Mouse (Mus musculus) myocyte (in vitro differentiated cells): ENCODE data around the gene Tmem207. TPM values are rescaled to one million over a fixed set of nuclear protein-coding genes. Genes with fewer than 3 reads are reported as not detected.

Experiments
- H3K27me3 ChIP-seq: one replicate; pipeline ENCODE4 v1.6.1; 2011; ENCODE audit not compliant: control insufficient read depth, insufficient read depth, insufficient read length
- H3K36me3 ChIP-seq: one replicate; pipeline ENCODE4 v1.6.1; 2011; ENCODE audit not compliant: control insufficient read depth, insufficient read depth
- H3K4me2 ChIP-seq: one replicate; pipeline ENCODE4 v1.6.1; 2011; ENCODE audit warnings: low read depth, control low read depth
- H3K4me3 ChIP-seq: one replicate; pipeline ENCODE4 v1.5.1; 2011; ENCODE audit warnings: mild to moderate bottlenecking, control low read depth, moderate library complexity
- H3K79me2 ChIP-seq: one replicate; pipeline ENCODE4 v1.6.1; 2011; ENCODE audit not compliant: control insufficient read depth, insufficient read depth
- H3ac ChIP-seq: one replicate; pipeline ENCODE4 v1.6.1; 2011; ENCODE audit not compliant: control insufficient read depth, insufficient read length
- CEBPB ChIP-seq: IDR thresholded peaks from 2 replicates; pipeline ENCODE4 v1.6.1; 2011; ENCODE audit warnings: mild to moderate bottlenecking, moderate library complexity; ENCODE audit not compliant: poor library complexity, insufficient read depth, severe bottlenecking
- E2F4 ChIP-seq: IDR thresholded peaks from one replicate; pipeline ENCODE4 v1.6.1; 2011; ENCODE audit warnings: mild to moderate bottlenecking, control low read depth, moderate library complexity; ENCODE audit not compliant: insufficient read depth
- MAX ChIP-seq: IDR thresholded peaks from one replicate; pipeline ENCODE4 v1.6.1; 2011; ENCODE audit warnings: low read depth, mild to moderate bottlenecking, control low read depth
- MYOD1 ChIP-seq, 3 experiments: IDR thresholded peaks; one replicate each; pipeline ENCODE4 v1.6.1; 2011; ENCODE audit warnings: control low read depth in 2 of 3, low read depth in 2 of 3, mild to moderate bottlenecking in 2 of 3, moderate library complexity in 1 of 3; ENCODE audit not compliant: insufficient read length in 2 of 3, control insufficient read depth in 1 of 3
- MYOG ChIP-seq, 3 experiments: IDR thresholded peaks; one replicate each; pipeline ENCODE4 v1.6.1; 2011; ENCODE audit warnings: control low read depth in 2 of 3, low read depth in 2 of 3, mild to moderate bottlenecking in 2 of 3; ENCODE audit not compliant: insufficient read length in 2 of 3, control insufficient read depth in 1 of 3, insufficient read depth in 1 of 3
- POLR2A ChIP-seq: IDR thresholded peaks from one replicate; pipeline ENCODE4 v1.6.1; 2011; ENCODE audit warnings: low read depth, mild to moderate bottlenecking, control low read depth, moderate library complexity; ENCODE audit not compliant: insufficient read length
- POLR2AphosphoS2 ChIP-seq: IDR thresholded peaks from one replicate; pipeline ENCODE4 v1.6.1; 2011; ENCODE audit warnings: low read depth, control low read depth; ENCODE audit not compliant: insufficient read length
- REST ChIP-seq: IDR thresholded peaks from one replicate; pipeline ENCODE4 v1.6.1; 2011; ENCODE audit warnings: mild to moderate bottlenecking, control low read depth, moderate library complexity; ENCODE audit not compliant: insufficient read depth, insufficient read length
- SRF ChIP-seq: IDR thresholded peaks from one replicate; pipeline ENCODE4 v1.6.1; 2011; ENCODE audit warnings: low read depth; ENCODE audit not compliant: control insufficient read depth, insufficient read length
- TCF12 ChIP-seq: IDR thresholded peaks from one replicate; pipeline ENCODE4 v1.6.1; 2011; ENCODE audit warnings: mild to moderate bottlenecking, control low read depth; ENCODE audit not compliant: poor library complexity, insufficient read depth, severe bottlenecking
- TCF3 ChIP-seq: IDR thresholded peaks from one replicate; pipeline ENCODE4 v1.6.1; 2011; ENCODE audit warnings: low read depth, control low read depth; ENCODE audit not compliant: insufficient read length
- USF1 ChIP-seq: IDR thresholded peaks from one replicate; pipeline ENCODE4 v1.6.1; 2011; ENCODE audit warnings: low read depth, mild to moderate bottlenecking, control low read depth, moderate library complexity
- polyA plus RNA-seq: library from polyadenylated mRNA; unstranded; fragments of >200 nt; fragmentation: generic; extraction: Trizol; gene quantifications from one replicate; pipeline ENCODE4 v1.2.1, GENCODE M21; 2012; ENCODE audit warnings: missing spikeins

Tmem207 gene
- polyA plus RNA-seq, 1 experiment, result not detected

GRCm38 (mm10) chr16:26561743-26562142, 35.2 kb upstream of the Tmem207 start:
- no peak for TF ChIP-seq REST
- TF ChIP-seq MAX, result no peak
- TF ChIP-seq MYOD1 (IDR thresholded peaks at IDR 0.05; ENCODE audit: control insufficient read depth in 1 of 3, insufficient read length in 2 of 3, low read depth in 2 of 3), result no peak
- TF ChIP-seq TCF12, result no peak
- TF ChIP-seq USF1, result no peak
- TF ChIP-seq E2F4, result no peak
- TF ChIP-seq MYOG (IDR thresholded peaks at IDR 0.05; ENCODE audit: control insufficient read depth in 1 of 3, insufficient read depth in 1 of 3, insufficient read length in 2 of 3, low read depth in 2 of 3), result no peak
- TF ChIP-seq TCF3, result no peak
- TF ChIP-seq CEBPB, result no peak
- no peak for TF ChIP-seq POLR2AphosphoS2
- no peak for TF ChIP-seq SRF
- no peak for TF ChIP-seq POLR2A
- Histone ChIP-seq H3K79me2 (no peaks in the 10 kb centered on the region), H3K27me3 (no peaks in the 10 kb centered on the region), H3K36me3 (no peaks in the 10 kb centered on the region), H3K4me3 (no peak overlapping the region), H3ac (no peak overlapping the region), H3K4me2 (no peak overlapping the region)

- no peaks in the 10 kb centered on the region for H3K79me2 ChIP-seq
- H3K27me3 ChIP-seq, result no peaks in the 10 kb centered on the region
- no peaks in the 10 kb centered on the region for H3K36me3 ChIP-seq
- no peak overlapping the region for H3K4me2 ChIP-seq
- no peak overlapping the region for H3ac ChIP-seq
- H3K4me3 ChIP-seq, result no peak overlapping the region
- TF ChIP-seq SRF, result no peak
- TF ChIP-seq TCF12, result no peak
- no peak for TF ChIP-seq POLR2A
- TF ChIP-seq USF1, result no peak
- TF ChIP-seq TCF3, result no peak
- TF ChIP-seq E2F4, result no peak
These were observed 32.2 kb upstream of the Tmem207 start for GRCm38 (mm10) chr16:26558797-26559196.

- no peak overlapping the region for H3ac ChIP-seq
- H3K79me2 ChIP-seq, result no peaks in the 10 kb centered on the region
- H3K4me2 ChIP-seq, result no peak overlapping the region
- H3K27me3 ChIP-seq, result no peaks in the 10 kb centered on the region
- H3K36me3 ChIP-seq, result no peaks in the 10 kb centered on the region
- TF ChIP-seq POLR2A, result no peak
- no peak for TF ChIP-seq MAX
- TF ChIP-seq TCF3, result no peak
- TF ChIP-seq TCF12, result no peak
- no peak for TF ChIP-seq CEBPB
- no peak for TF ChIP-seq REST
- TF ChIP-seq SRF, result no peak
- no peak for TF ChIP-seq MYOG (IDR thresholded peaks at IDR 0.05; ENCODE audit: control insufficient read depth in 1 of 3, insufficient read depth in 1 of 3, insufficient read length in 2 of 3, low read depth in 2 of 3)
- TF ChIP-seq POLR2AphosphoS2, result no peak
- no peak for TF ChIP-seq USF1
- no peak for TF ChIP-seq E2F4
- TF ChIP-seq MYOD1 (IDR thresholded peaks at IDR 0.05; ENCODE audit: control insufficient read depth in 1 of 3, insufficient read length in 2 of 3, low read depth in 2 of 3), result no peak
- no peak overlapping the region for H3K4me3 ChIP-seq
These were observed 25.7 kb upstream of the Tmem207 start for GRCm38 (mm10) chr16:26552234-26552633.

GRCm38 (mm10) chr16:26549221-26549620, 22.7 kb upstream of the Tmem207 start:
- Histone ChIP-seq H3K36me3 (no peaks in the 10 kb centered on the region), H3K27me3 (no peaks in the 10 kb centered on the region), H3K79me2 (no peaks in the 10 kb centered on the region), H3K4me2 (no peak overlapping the region), H3ac (no peak overlapping the region), H3K4me3 (no peak overlapping the region)
- no peak for TF ChIP-seq REST

- Histone ChIP-seq H3K79me2 (no peaks in the 10 kb centered on the region), H3K4me3 (no peak overlapping the region), H3K4me2 (no peak overlapping the region), H3ac (no peak overlapping the region), H3K27me3 (no peaks in the 10 kb centered on the region), H3K36me3 (no peaks in the 10 kb centered on the region)
- no peak for TF ChIP-seq REST
- no peak for TF ChIP-seq MYOG (IDR thresholded peaks at IDR 0.05; ENCODE audit: control insufficient read depth in 1 of 3, insufficient read depth in 1 of 3, insufficient read length in 2 of 3, low read depth in 2 of 3)
- TF ChIP-seq TCF3, result no peak
- TF ChIP-seq MYOD1 (IDR thresholded peaks at IDR 0.05; ENCODE audit: control insufficient read depth in 1 of 3, insufficient read length in 2 of 3, low read depth in 2 of 3), result no peak
- TF ChIP-seq USF1, result no peak
- TF ChIP-seq SRF, result no peak
- no peak for TF ChIP-seq POLR2AphosphoS2
- no peak for TF ChIP-seq E2F4
- no peak for TF ChIP-seq TCF12
- TF ChIP-seq CEBPB, result no peak
- no peak for TF ChIP-seq POLR2A
- TF ChIP-seq MAX, result no peak
These were observed 20.3 kb upstream of the Tmem207 start for GRCm38 (mm10) chr16:26546879-26547206.
